Mouse (Mus musculus): Measurements from ENCODE around the gene BC052040. TPM values are rescaled to one million over a fixed set of nuclear protein-coding genes. Genes with fewer than 3 reads are reported as not detected.

Gene BC052040
- polyA plus RNA-seq, 1 experiment: 2.8 TPM

GRCm38 (mm10) chr2:115775488-115776217, 194.1 kb downstream of the BC052040 start:
- H3K4me1 ChIP-seq (ENCODE audit: control insufficient read depth, insufficient read depth, low read length): no peaks in the 10 kb centered on the region
- no peaks in the 10 kb centered on the region for H3K27me3 ChIP-seq (replicated peaks; ENCODE audit: control insufficient read depth, insufficient read depth, low read length)
- H3K36me3 ChIP-seq (ENCODE audit: control insufficient read depth, insufficient read depth, low read length): no peaks in the 10 kb centered on the region
- WGBS: 46% methylated on average over 8 of the region's 8 CpGs
- TF ChIP-seq POLR2A (IDR thresholded peaks at IDR 0.05; ENCODE audit: low read depth, low read length) (no peak), CTCF (conservative IDR thresholded peaks at IDR 0.05; ENCODE audit: insufficient read depth, insufficient read length, low read depth, low read length) (no peak)
- peak overlapping the region; percentile 90 for H3K27ac ChIP-seq (ENCODE audit: insufficient read depth, low read depth, low read length)
- DNase-seq: peak; percentile 83
- no peak overlapping the region for H3K4me3 ChIP-seq (ENCODE audit: insufficient read depth, low read depth, low read length)

- 50% methylated on average over 17 of the region's 17 CpGs for WGBS
- Histone ChIP-seq H3K27me3 (replicated peaks; ENCODE audit: control insufficient read depth, insufficient read depth, low read length) (no peaks in the 10 kb centered on the region), H3K27ac (ENCODE audit: insufficient read depth, low read depth, low read length) (peak overlapping the region; percentile 90), H3K36me3 (ENCODE audit: control insufficient read depth, insufficient read depth, low read length) (no peaks in the 10 kb centered on the region), H3K4me1 (ENCODE audit: control insufficient read depth, insufficient read depth, low read length) (no peaks in the 10 kb centered on the region), H3K4me3 (ENCODE audit: insufficient read depth, low read depth, low read length) (no peak overlapping the region)
- TF ChIP-seq CTCF (conservative IDR thresholded peaks at IDR 0.05; ENCODE audit: insufficient read depth, insufficient read length, low read depth, low read length) (no peak), POLR2A (IDR thresholded peaks at IDR 0.05; ENCODE audit: low read depth, low read length) (no peak)
- DNase-seq: peak; percentile 85
Measured at GRCm38 (mm10) chr2:115776924-115777860, 195.7 kb downstream of the BC052040 start.

- peak overlapping the region; percentile 62 for H3K27ac ChIP-seq (ENCODE audit: insufficient read depth, low read depth, low read length)
- H3K36me3 ChIP-seq (ENCODE audit: control insufficient read depth, insufficient read depth, low read length): no peaks in the 10 kb centered on the region
- no peak for TF ChIP-seq CTCF (conservative IDR thresholded peaks at IDR 0.05; ENCODE audit: insufficient read depth, insufficient read length, low read depth, low read length)
- TF ChIP-seq POLR2A (IDR thresholded peaks at IDR 0.05; ENCODE audit: low read depth, low read length): no peak
- DNase-seq: peak; percentile 79
- no peak overlapping the region for H3K4me3 ChIP-seq (ENCODE audit: insufficient read depth, low read depth, low read length)
- no peaks in the 10 kb centered on the region for H3K4me1 ChIP-seq (ENCODE audit: control insufficient read depth, insufficient read depth, low read length)
- WGBS: 56% methylated on average over 5 of the region's 5 CpGs
- no peaks in the 10 kb centered on the region for H3K27me3 ChIP-seq (replicated peaks; ENCODE audit: control insufficient read depth, insufficient read depth, low read length)
Measured at GRCm38 (mm10) chr2:115780546-115781011, 199.1 kb downstream of the BC052040 start.

- no peaks in the 10 kb centered on the region for H3K4me1 ChIP-seq (ENCODE audit: control insufficient read depth, insufficient read depth, low read length)
- H3K4me3 ChIP-seq (ENCODE audit: insufficient read depth, low read depth, low read length): no peak overlapping the region
- no peaks in the 10 kb centered on the region for H3K36me3 ChIP-seq (ENCODE audit: control insufficient read depth, insufficient read depth, low read length)
- no peak overlapping the region for H3K27ac ChIP-seq (ENCODE audit: insufficient read depth, low read depth, low read length)
- H3K27me3 ChIP-seq (replicated peaks; ENCODE audit: control insufficient read depth, insufficient read depth, low read length): no peaks in the 10 kb centered on the region
- TF ChIP-seq CTCF (conservative IDR thresholded peaks at IDR 0.05; ENCODE audit: insufficient read depth, insufficient read length, low read depth, low read length) (no peak), POLR2A (IDR thresholded peaks at IDR 0.05; ENCODE audit: low read depth, low read length) (no peak)
- WGBS: 23% methylated on average over 6 of the region's 6 CpGs
- peak; percentile 14 for DNase-seq
Measured at GRCm38 (mm10) chr2:115785687-115786086, 204.2 kb downstream of the BC052040 start.

GRCm38 (mm10) chr2:115798839-115799238, 217.3 kb downstream of the BC052040 start:
- no peak overlapping the region for H3K4me3 ChIP-seq (ENCODE audit: insufficient read depth, low read depth, low read length)
- no peak for DNase-seq
- TF ChIP-seq POLR2A (IDR thresholded peaks at IDR 0.05; ENCODE audit: low read depth, low read length) (no peak), CTCF (conservative IDR thresholded peaks at IDR 0.05; ENCODE audit: insufficient read depth, insufficient read length, low read depth, low read length) (no peak)
- WGBS: 84% methylated on average over 6 of the region's 6 CpGs
- H3K36me3 ChIP-seq (ENCODE audit: control insufficient read depth, insufficient read depth, low read length): no peaks in the 10 kb centered on the region
- H3K27me3 ChIP-seq (replicated peaks; ENCODE audit: control insufficient read depth, insufficient read depth, low read length): no peaks in the 10 kb centered on the region; the same call in 1 of the 2 replicates
- no peak overlapping the region for H3K27ac ChIP-seq (ENCODE audit: insufficient read depth, low read depth, low read length)
- H3K4me1 ChIP-seq (ENCODE audit: control insufficient read depth, insufficient read depth, low read length): no peaks in the 10 kb centered on the region

- WGBS: 64% methylated on average over 4 of the region's 4 CpGs
- no peaks in the 10 kb centered on the region for H3K36me3 ChIP-seq (ENCODE audit: control insufficient read depth, insufficient read depth, low read length)
- no peaks in the 10 kb centered on the region for H3K27me3 ChIP-seq (replicated peaks; ENCODE audit: control insufficient read depth, insufficient read depth, low read length)
- DNase-seq: peak; percentile 75
- TF ChIP-seq POLR2A (IDR thresholded peaks at IDR 0.05; ENCODE audit: low read depth, low read length) (no peak), CTCF (conservative IDR thresholded peaks at IDR 0.05; ENCODE audit: insufficient read depth, insufficient read length, low read depth, low read length) (no peak)
- no peak overlapping the region for H3K4me3 ChIP-seq (ENCODE audit: insufficient read depth, low read depth, low read length)
- H3K27ac ChIP-seq (ENCODE audit: insufficient read depth, low read depth, low read length): no peak overlapping the region
- 0 out of 2 replicates have a peak, but pooled peaks cover 3% of the 10 kb centered on the region for H3K4me1 ChIP-seq (ENCODE audit: control insufficient read depth, insufficient read depth, low read length)
Measured at GRCm38 (mm10) chr2:115808376-115808775, 226.9 kb downstream of the BC052040 start.

Measured in kidney, adult 2 months (tissue).